Mouse (Mus musculus) effector memory CD4-positive, alpha-beta T cell, adult 7 months (primary cell): ENCODE data around the gene Klrb1. TPM values are rescaled to one million over a fixed set of nuclear protein-coding genes. Genes with fewer than 3 reads are reported as not detected.

Source experiments
- polyA plus RNA-seq: library from polyadenylated mRNA; unstranded; fragments of 100-300 nt; shearing (Covaris generic); gene quantifications from one replicate; pipeline ENCODE4 v1.2.1, GENCODE M21; 2017

Gene Klrb1
- not detected for polyA plus RNA-seq

GRCm38 (mm10) chr6:128722959-128723358 is at the start of gene Klrb1:
Gene Klrb1, minus strand, starts transcription at chr6:128723059.

GRCm38 (mm10) chr6:128662206-128662605 is 60.7 kb downstream of the Klrb1 start, which contains the start of gene Clec2h:
Gene Clec2h, plus strand, starts transcription at chr6:128662385.

Other genes starting within 250 kb of the Klrb1 start
- not detected for gene Pzp, start 196.3 kb downstream of the Klrb1 start, polyA plus RNA-seq
- 0.61 TPM for gene A2ml1, start 141.5 kb downstream of the Klrb1 start, polyA plus RNA-seq
- not detected for gene Klrb1a, start 99.5 kb downstream of the Klrb1 start, polyA plus RNA-seq
- gene Clec2h, start 60.7 kb downstream of the Klrb1 start, polyA plus RNA-seq: not detected
- gene Klrb1c, start 66.2 kb upstream of the Klrb1 start, polyA plus RNA-seq: 23.2 TPM
- not detected for gene Gm44511, start 103.3 kb upstream of the Klrb1 start, polyA plus RNA-seq
- 4.1 TPM for gene Klrb1b, start 103.3 kb upstream of the Klrb1 start, polyA plus RNA-seq
- gene Clec2i, start 164.5 kb upstream of the Klrb1 start, polyA plus RNA-seq: 98.3 TPM
- 3.1 TPM for gene BC035044, start 168.1 kb upstream of the Klrb1 start, polyA plus RNA-seq
- 0.43 TPM for gene Clec2g, start 211.3 kb upstream of the Klrb1 start, polyA plus RNA-seq